Mouse (Mus musculus) gastrocnemius, postnatal 25 days (tissue): Measurements from ENCODE around the gene Sgms1. TPM values are rescaled to one million over a fixed set of nuclear protein-coding genes. Genes with fewer than 3 reads are reported as not detected.

Experiments
- DNase-seq: peaks from one replicate; pipeline ENCODE4 v3.0.0; 2022
- total RNA-seq, 2 experiments: library from RNA; stranded (reverse); gene quantifications; 1 replicate in 1 of 2; 2 replicates in 1 of 2; pipeline ENCODE4 v1.2.3; 2021

Gene Sgms1
- total RNA-seq, 2 experiments from 2014 or later = 37.2 to 42.0 TPM

DNA sequence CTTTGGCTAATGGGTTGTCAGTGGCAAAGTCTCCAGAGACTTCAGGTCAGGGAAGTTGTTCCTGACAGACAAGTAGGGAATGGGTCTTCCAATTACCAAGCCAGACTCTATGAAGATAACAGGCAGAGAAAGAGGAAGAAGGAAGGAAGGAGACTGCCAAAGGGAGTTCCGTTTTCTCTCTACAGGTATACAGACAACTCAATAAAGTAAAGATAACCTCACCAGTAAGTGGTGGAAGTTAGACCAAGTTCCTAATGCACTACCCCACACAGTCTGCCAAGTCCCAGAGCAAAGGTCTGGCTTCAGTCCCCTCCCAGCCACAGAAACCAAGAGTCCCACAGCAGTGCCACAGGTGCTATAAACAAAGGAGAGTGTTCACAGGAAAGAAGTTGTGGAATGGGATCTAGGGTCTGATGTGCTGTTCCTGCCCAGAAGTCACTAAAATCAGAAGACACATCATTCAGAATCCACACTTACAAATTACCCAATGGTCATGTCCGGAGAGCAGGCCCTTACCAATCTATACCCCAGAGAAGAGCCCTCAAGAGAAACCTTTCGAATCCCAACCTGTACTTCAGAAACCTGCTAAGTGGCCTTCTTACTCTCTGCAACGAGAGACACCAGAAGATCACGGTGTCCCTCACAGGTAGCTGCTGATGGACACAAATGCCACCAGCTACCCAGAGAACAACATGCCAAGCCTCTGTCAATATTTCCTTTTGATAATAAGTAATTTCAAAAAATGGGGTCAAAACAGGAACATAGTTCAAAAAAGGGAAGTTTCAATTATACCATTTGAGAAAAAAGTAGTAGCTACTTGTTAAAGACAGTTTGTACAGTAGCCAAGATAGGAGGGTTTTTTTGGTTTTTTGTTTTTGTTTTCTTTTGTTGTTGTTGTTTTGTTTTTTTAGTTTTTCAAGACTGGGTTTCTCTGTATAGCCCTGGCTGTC is 140.1 kb downstream of the Sgms1 start:
- DNase-seq = no peak

DNA sequence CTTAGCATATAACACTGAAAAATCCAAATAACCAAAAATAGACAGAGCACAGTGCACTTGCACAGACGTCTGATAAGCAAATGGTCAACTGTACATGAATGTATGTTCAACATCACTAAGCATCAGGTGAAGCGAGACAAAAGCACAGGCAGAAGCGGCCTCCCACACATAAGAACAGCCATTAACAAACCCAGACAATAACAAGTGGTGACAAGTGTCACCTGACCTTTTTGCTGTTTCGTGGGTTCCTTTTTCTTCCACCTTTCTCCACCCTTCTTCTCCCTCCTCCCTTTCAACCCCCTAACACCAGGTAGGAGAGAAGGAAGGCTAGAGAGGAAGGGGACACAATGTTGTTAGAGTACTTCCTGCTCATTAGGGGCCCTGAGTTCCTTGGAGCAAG is 144.6 kb downstream of the Sgms1 start:
- no peak for DNase-seq

DNA sequence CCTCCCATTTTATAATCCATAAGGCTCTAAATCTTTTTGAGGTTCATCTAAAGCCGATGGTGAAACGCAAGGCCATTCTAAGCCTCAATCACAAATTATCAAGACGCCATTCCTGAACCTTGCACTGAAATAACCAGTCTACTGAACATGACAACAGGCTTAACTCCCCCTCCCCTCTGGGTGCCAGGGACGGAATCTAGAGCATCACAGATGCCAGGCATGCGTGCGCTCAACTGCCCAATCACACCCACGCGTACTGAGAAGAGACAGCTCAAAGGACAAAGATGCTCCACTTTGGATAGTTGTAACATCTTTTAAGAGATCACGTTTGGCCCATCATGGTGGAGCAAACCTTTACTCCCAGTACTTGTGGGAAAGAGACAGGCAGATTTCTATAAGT is 146.3 kb downstream of the Sgms1 start:
- no peak for DNase-seq

DNA sequence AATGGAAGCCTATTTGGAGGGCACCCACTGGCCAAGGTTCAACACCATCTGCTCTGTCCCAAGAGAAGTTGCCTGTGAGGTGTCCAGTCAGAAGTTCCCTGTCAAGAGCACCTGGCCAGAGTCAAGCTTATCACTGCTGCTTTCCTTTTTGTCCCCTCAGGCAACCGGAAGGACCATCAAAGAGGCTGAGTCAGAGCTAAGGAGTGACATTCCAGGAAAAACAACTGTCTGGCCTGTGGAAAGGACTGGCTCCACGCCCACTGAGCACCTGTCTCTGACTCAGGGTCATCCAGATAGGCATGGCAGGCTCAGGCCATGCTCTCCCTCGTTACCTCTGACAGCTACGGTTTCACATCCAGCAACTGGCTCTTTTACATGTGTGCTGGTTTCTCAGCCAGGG is 147.4 kb downstream of the Sgms1 start:
- DNase-seq = peak; percentile 80

DNA sequence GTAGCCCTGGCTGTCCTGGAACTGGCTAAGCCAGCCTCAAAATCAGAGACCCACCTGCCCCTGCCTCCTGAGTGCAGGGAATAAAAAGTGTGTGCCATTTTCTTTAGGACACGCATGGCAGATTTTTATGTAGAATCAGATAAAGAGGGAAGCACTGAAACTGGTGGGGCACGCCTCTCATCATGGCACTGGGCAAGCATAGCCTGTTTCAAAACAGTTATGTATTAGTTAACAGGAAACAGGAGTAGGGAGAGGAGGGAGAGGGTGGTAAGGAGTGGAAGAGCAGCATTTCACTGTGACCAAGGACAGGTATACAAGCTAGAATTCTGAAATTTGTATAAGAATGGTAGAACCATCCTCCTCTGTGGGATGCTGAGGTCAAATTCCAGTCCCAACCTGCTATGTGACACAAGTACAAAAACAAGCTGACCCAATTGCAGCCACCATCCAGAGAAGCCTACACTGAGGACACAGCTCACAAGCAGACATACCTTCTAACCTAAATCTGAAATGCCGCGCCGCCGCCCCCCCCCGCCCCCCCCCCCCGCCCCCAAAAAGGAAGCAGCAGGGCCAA is 149.0 kb downstream of the Sgms1 start:
- no peak for DNase-seq

DNA sequence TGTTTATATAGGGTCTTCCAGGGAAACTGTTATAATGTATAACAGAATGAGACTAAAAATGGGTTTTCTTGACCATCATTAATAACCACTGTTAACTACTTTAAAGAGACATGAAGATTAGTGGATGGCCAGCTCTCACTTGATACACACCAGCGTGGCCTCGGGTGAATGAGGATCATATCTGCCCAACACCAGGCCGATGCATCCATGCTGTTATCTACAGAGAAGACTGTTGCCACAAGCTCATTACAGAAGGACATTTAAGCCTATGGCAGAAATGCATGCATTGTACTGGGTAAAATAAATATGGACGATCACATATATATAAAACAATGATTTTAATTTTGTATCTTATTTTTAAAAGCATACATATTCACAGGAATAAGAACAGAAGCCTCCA is 149.6 kb downstream of the Sgms1 start:
- DNase-seq = no peak

DNA sequence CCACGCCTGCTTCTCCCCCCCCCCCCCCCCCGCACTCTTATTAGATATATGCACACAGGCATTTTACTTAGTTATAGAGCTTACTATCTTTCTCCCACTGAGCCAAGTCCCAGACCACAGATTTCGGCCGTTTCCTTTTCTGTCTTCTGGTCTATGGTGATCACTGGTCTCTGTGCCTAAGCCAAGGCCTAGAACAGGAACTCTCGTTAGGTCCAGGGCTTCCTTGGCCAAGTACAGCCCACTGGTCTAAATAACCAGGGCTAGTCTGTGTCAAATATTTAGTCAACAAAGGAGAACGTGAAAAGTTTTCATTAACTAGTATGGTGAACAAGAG is 150.1 kb downstream of the Sgms1 start:
- DNase-seq = no peak

DNA sequence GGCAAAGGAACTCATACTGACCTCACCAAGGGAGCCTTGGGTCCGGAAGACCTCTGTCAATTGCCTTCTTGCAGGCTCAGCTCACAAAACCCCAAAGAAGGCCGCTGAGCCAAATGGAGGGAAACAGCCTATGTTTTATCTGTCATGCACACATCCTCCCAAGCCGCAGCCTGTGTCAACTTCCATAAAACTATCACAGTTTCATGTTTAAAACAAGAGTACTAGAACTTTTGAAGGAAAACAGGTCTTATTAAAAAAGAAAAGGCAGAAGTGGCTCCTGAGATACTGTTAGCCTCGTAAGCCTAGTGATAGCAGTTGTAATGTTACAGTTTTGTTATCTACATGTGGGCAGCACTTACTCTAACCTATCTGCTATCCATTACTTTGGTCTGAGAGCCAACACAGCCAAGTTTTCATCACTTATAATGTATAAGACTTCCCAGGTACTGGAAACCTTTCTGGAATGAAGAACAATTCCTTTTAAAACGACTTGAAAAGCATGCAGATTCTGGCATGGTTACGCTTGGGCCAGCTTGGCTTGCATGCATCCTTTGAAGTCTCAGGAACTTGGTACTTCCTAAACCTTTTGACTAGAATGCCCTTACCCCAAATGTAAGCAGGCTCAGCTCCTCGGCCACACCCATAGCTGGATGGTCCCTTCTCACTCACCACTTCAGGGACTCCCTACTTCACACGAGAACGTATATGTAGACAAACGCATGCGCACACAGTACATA is 150.6 kb downstream of the Sgms1 start:
- no peak for DNase-seq

DNA sequence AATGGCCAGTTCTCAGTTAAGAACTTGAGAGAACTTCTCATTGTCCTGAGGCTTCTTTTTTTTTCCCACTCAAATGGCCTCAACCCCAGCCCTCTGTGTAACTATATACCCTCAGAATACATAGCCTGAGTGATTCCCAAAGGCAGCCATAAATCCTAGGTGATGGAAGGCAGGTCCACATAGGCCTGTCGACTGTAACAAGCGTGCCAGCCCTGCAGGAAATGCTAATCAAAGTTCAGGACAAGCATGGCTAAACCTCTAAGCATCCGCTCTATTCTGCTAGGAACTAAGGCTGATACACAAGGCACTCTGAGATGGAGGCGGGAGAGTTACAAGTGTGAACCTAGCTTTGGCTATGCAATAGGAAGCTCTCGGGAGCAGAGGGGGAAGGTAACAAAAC is 151.8 kb downstream of the Sgms1 start:
- no peak for DNase-seq

DNA sequence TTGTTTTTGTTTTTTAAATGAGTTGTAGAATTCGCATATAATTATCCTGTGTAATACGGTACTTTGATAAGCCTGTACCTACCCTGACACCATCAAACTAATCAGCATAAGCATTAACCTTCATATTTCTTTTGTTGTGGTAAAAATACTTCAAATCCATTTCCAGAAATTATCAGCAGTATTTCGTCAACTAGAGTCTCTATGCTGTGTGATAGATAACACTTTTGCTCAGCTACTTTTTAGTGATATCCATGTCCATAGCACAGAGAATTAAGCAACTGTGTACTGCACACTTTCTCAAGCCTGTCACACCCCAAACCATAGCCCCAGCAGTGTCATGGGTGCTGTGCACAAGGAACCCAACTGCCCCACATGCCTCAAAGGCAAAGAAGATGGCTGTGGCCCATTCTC is 152.3 kb downstream of the Sgms1 start:
- no peak for DNase-seq

DNA sequence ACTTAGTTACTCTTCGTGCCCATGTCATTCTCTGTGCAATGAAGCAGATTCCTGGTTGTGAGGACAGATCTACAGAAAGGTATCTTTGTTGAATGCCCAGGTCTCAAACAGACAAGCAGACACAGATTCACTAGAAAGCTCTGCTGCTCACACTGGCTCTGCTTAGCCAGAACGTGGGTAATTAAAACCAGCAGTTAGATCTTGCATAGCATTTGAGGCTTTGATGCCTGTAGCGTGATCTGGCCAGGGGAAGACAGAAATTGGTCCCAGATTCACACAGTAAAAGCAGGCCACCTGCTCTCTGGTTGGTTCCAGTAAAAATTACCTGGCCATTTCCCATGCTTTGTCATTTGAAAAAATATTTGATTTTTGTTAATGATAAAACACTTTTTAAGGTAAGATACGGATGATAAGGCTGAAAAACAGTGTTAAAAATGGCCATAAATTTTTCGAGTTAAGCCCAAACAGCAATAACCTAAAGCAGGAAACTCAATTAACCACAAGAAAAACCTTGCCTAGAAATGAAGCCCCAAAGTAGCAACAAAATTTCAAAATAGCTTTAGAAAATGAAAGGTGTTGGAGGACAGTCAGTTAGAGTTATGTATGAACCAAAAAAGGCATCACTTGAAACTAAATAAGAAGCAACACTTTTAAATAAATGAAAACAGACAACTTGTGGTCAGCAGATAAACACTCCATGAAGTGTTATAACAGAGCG is 154.6 kb downstream of the Sgms1 start:
- DNase-seq = peak; percentile 2

DNA sequence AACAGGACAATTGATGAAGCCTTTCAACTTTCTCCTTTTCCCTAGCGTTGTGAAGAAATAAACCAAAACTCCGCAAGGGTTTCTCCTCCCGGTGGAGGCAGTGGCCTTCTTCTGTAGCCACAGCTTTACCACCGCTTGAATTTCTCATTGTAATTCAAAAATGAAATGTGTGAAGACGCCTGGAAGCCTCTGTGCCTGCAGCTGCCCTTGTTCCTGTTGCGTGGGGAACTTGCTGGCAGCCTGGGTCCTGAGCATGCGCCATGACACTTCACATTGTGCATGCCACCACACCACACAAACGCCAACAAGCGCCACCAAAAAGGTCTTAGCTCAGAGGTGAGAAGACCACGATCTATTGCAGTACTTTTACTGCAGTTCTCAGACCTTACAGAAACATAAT is 158.2 kb downstream of the Sgms1 start:
- peak; percentile 4 for DNase-seq

DNA sequence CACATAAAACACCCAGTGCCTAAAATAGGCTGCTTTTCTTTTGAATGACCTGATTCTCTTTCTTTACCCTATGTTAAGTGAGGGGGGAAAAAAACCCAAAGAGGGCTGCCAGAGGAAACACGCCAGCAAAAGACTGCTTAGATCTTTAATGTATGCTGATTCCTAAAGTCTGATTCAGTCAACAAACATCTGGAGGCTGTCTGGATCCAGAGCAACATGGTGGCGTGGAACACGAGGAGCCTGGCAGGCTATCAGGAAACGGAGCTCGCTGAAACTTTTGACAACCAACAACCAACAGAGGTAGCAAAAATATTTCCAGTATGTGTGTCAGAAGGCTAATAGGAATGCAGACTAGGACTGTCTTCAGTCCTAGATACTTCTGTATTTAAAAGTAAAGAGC is 158.7 kb downstream of the Sgms1 start:
- no peak for DNase-seq

DNA sequence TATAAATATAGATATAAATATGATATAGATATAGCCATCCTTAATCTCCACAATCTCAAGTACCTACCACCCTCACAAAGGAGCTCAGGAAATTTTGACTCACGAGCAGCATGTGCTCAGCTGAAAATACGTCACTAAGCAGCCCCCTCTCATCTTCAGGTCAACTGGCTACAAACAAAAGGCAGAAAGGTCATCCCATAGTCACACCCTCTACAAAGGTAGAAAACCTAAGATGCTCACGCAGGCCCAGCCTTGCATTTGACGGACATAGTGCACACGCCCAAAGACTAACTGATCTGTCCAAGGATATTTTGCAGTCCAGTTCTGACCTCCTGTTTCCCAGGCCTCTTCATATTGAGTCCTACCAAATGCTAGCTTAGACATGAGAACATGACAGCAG is 159.2 kb downstream of the Sgms1 start:
- DNase-seq = no peak

DNA sequence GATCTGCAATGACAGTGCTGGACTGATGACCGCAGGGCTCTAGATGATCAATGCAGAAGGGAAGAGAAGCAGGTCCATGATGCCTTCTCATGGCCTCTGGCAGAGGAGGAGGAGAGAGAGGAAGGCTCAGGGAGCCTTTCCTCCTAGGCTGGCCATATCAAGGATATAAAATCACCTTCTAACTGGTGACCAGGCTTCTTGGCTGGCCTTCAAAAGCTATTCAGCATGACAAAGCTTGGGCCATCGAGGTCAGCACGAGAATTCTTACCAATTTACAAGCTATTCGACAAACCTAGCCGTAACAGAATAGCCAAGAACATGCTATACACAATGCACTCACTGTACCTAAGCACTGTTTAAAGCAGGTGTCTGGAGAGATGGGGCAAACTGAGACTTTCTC is 159.7 kb downstream of the Sgms1 start:
- DNase-seq = peak; percentile 2

DNA sequence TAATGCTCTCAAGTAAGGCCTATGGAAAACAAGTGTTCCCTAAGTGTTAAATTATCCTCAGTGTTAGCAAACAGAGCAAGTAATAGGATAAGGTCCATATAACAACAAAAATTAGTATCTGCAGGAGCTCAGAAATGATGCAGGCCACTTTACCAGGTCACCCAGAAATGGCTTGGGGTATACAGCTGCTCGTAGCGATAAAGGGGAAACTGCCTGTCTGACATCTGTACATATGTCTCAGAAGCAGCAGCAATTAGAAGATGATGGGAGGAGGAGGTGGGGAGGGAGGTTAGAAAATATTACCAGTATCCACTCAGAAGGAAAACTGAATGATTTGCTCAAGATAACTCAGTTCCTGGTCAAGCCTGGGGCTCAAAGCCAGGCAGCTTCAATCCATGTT is 162.3 kb downstream of the Sgms1 start:
- DNase-seq = no peak

DNA sequence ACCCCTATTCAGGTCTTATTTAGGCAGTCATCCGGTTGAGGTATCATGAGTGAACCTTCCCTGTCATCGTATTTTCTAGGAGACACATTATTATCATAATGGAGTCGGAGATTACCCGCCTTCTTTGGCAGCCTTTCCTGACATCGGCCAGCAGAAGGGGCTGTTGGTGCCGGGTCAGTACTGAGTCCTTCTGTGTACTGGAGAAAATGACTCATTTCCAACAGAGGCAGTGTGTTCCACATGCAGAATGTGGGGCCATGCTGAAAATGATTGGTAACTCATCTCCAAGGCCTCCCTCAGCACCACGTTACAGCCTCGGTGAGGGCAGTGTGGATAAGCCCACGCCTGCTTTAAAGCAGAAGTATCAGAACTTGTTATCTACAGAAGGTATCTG is 164.4 kb downstream of the Sgms1 start:
- no peak for DNase-seq

DNA sequence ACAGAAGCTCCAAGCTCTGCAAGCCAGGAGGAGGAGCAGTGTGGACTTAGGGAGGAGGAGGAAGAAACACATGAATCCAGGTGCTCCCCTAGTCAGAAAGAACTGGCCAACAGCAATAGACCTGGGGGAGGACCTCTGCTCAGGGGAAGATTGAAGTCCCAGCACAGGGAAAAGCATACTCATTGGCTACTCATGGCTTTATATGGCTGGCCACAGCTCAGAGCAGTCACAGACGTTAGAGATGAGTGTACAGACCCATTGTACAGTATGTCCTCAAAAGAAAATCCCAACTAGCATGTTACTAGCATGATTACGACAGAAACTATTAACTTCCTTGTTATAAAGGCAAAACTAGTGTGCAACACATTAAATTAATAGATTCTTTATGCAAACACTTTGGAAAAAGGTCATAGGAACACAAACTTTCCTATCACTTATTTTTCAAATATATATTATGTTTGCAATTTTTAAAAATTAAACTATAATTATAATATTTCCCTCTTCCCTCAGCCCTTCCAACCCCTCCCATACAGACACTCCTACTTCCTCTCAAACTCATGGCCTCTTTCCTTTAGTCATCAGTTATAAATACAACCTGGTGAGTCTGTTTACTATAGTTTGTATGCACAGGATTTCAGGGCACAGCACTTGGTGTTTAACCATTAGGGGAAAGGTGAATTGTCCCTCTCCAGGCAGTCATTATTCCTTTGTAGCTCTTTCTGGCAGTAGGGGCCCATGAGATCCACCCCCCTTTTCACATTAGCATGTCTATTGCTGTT is 165.0 kb downstream of the Sgms1 start:
- no peak for DNase-seq

DNA sequence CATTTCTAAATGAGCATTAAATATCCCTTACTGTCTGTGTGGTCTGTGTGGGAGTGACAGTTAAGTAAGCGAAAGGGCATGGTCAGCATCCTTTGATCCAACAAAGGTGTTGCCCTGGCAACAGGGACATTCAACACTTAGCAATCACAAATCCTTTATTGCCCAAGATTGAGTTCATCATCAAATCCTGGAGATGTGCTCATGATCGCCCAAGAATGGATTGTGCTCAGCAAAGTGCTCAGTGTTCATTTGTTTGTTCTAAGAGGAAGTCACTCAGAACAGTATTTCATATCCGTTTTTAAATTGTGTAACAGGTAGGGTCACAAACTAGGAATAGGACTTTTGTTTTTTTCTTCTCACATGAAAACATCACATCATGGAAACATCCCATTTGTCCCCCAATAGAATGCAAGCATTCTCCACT is 165.8 kb downstream of the Sgms1 start:
- DNase-seq = no peak

DNA sequence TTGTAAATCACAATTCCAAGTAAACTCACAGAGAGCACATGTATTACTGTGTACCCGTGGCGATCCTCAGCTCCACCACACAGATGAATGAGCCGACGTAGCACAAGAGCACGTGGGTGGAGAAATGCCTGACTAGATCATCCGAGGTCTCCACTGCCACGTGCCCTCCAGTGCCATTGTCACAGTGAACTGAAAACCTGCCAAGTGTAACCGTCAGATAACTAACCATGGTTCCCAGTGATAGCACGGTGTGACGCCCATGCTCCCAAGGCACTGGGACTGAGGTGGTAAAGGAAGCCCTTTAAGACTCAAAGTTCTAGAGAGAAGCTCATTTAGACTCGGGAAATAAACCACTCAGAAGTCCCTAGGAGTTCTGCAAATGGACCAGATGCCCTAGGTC is 167.4 kb downstream of the Sgms1 start:
- DNase-seq = no peak

DNA sequence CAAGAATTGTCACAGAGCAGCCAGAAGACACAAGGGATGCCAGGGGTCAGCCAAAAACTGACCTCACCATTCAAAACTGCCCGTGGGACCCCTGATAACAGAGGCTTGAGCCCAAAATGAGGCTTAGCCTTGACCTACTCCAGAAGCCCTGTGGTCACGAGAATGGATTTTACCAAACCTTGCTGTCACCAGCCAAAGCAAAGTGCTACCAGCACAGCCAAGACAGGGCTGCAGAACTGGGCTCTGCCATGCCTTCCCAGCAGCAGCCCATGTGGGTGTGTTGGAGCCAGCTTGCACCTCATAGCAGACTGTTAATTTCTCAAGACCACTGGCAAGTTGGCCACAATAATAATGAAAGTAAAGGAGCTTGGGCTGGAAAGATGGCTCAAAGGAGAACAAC is 168.5 kb downstream of the Sgms1 start:
- no peak for DNase-seq

DNA sequence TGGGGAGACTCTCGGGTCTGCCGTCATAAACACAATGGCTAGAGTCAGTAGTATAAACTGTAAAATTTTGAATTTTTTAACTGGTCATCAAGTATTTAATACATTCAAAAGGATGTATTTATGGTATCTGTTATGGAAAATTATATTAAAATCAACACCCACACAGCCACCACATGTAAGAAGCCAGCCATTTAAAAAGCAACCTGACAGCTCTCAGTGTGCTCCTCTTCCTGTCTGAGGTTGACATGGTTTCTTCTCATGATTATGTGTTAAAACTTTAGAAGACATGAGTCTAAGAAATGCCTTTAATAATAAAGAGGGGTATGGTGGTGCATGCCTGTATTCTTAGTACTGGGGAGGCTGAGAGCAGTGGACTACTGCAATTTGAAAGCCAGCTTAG is 172.8 kb downstream of the Sgms1 start:
- no peak for DNase-seq
